Mouse (Mus musculus) brain, embryonic 14.5 days (tissue): ENCODE data around the gene Eml6. TPM values are rescaled to one million over a fixed set of nuclear protein-coding genes. Genes with fewer than 3 reads are reported as not detected.
"Not testable (repeated sequence)": the region's sequence is repeated elsewhere in the genome, so short reads cannot be mapped to it uniquely, and the experiment has no call there.

Experiments used
- DNase-seq: peaks from one replicate; pipeline ENCODE4 v3.0.0-alpha.2; 2011; ENCODE audit warnings: low read depth
- CTCF ChIP-seq: fragments of 200-500 bp; IDR thresholded peaks from 2 replicates; pipeline ENCODE4 v1.5.1; 2012; ENCODE audit warnings: inconsistent platforms, mild to moderate bottlenecking, moderate library complexity, borderline replicate concordance; ENCODE audit not compliant: insufficient read depth, insufficient read length; ENCODE audit errors: extremely low read depth
- POLR2A ChIP-seq: fragments of 200-500 bp; IDR thresholded peaks from 2 replicates; pipeline ENCODE4 v1.6.1; 2012; ENCODE audit warnings: mild to moderate bottlenecking, inconsistent platforms, borderline replicate concordance; ENCODE audit not compliant: poor library complexity, insufficient read depth, insufficient read length, severe bottlenecking; ENCODE audit errors: extremely low read depth
- polyA plus RNA-seq: library from polyadenylated mRNA; depleted of rRNA; stranded (reverse); fragments of >200 nt; gene quantifications from 2 replicates; pipeline ENCODE4 v1.2.3, GENCODE M21; 2012

Gene Eml6
- polyA plus RNA-seq, 1 experiment, result 17.1 TPM

GRCm38 (mm10) chr11:29779409-29780026 lies 246.3 kb downstream of the Eml6 start:
- DNase-seq, result no peak
- TF ChIP-seq POLR2A (no peak), CTCF (no peak)

- no peak for DNase-seq
- TF ChIP-seq CTCF (no peak), POLR2A (no peak)
These were observed 246.9 kb downstream of the Eml6 start for GRCm38 (mm10) chr11:29778936-29779335.

- DNase-seq, result no peak
- no peak for TF ChIP-seq POLR2A
- no peak for TF ChIP-seq CTCF
These were observed 247.9 kb downstream of the Eml6 start for GRCm38 (mm10) chr11:29777964-29778363.

- TF ChIP-seq CTCF (no peak), POLR2A (no peak)
- peak; percentile 13 for DNase-seq
These were observed 251.1 kb downstream of the Eml6 start for GRCm38 (mm10) chr11:29774760-29775159.

GRCm38 (mm10) chr11:29774296-29774695 lies 251.5 kb downstream of the Eml6 start:
- TF ChIP-seq POLR2A (no peak), CTCF (no peak)
- peak; percentile 80 for DNase-seq

- DNase-seq, result no peak
- TF ChIP-seq CTCF (no peak), POLR2A (no peak)
These were observed 253.6 kb downstream of the Eml6 start for GRCm38 (mm10) chr11:29772279-29772678.

GRCm38 (mm10) chr11:29770666-29771400 lies 255.0 kb downstream of the Eml6 start:
- TF ChIP-seq CTCF (no peak), POLR2A (no peak)
- peak; percentile 22 for DNase-seq

- TF ChIP-seq CTCF, result no peak
- TF ChIP-seq POLR2A, result no peak
- no peak for DNase-seq
These were observed 257.3 kb downstream of the Eml6 start for GRCm38 (mm10) chr11:29768523-29768922.

GRCm38 (mm10) chr11:29766313-29766982 lies 259.4 kb downstream of the Eml6 start:
- DNase-seq, result no peak
- TF ChIP-seq CTCF, result no peak
- no peak for TF ChIP-seq POLR2A

- peak; percentile 56 for DNase-seq
- no peak for TF ChIP-seq CTCF
- no peak for TF ChIP-seq POLR2A
These were observed 260.8 kb downstream of the Eml6 start for GRCm38 (mm10) chr11:29765063-29765462.

GRCm38 (mm10) chr11:29762768-29763167 lies 263.1 kb downstream of the Eml6 start:
- no peak for DNase-seq

GRCm38 (mm10) chr11:29761387-29761786 lies 264.4 kb downstream of the Eml6 start:
- TF ChIP-seq CTCF (no peak), POLR2A (no peak)
- DNase-seq, result no peak

More at GRCm38 (mm10) chr11:29762768-29763167, 263.1 kb downstream of the Eml6 start:
- TF ChIP-seq POLR2A (no peak), CTCF (no peak)

GRCm38 (mm10) chr11:29758617-29759016 lies 267.2 kb downstream of the Eml6 start:
- TF ChIP-seq POLR2A, result no peak
- no peak for TF ChIP-seq CTCF

GRCm38 (mm10) chr11:29756007-29756406 lies 269.8 kb downstream of the Eml6 start:
- not testable (repeated sequence) for DNase-seq

More at GRCm38 (mm10) chr11:29758617-29759016, 267.2 kb downstream of the Eml6 start:
- DNase-seq, result no peak
